26 mouse cellular contexts compared by ENCODE assay signal in genomic region chr9:70587171-70587570, GRCm38 (mm10). TPM values are rescaled to one million over a fixed set of nuclear protein-coding genes. Genes with fewer than 3 reads are reported as not detected.
DNase-seq lines count a peak whose midpoint lies in the region; ATAC-seq and TF ChIP-seq lines count a peak whose summit lies in the region.
"Had no signal": no experiment of that assay in that cellular context is flagged by ENCODE, and none has a peak within 500 bp of the region (broad histone marks: within the 10 kb centered on the region; RNA-seq: fewer than 3 reads in every experiment).

No protein-coding gene starts in this region.

- no peaks in the 10 kb centered on the region for H3K79me2 ChIP-seq in heart, adult 2 months (replicated peaks; ENCODE audit: control insufficient read depth, insufficient read depth, low read length)

- no peak for TF ChIP-seq EP300 in heart, adult 2 months (IDR thresholded peaks at IDR 0.05; ENCODE audit: insufficient read depth, low read depth, low read length)

- TF ChIP-seq CTCF in heart, adult 2 months (IDR thresholded peaks at IDR 0.05): no peak

- no peak overlapping the region for H3K27ac ChIP-seq in heart, adult 2 months
- H3K27ac ChIP-seq in liver, embryonic 12.5 days: no peak overlapping the region
- H3K27ac ChIP-seq: forebrain, embryonic 10.5 days; forebrain, embryonic 13.5 days; gastrocnemius, adult 2 months; heart, embryonic 10.5 days; heart, embryonic 13.5 days; hindbrain, embryonic 14.5 days; hindbrain, postnatal 0 days had no signal

- WGBS in heart, adult 2 months: 91% methylated on average over 5 of the region's 5 CpGs
- WGBS in liver, embryonic 12.5 days (ENCODE audit: insufficient replicate concordance): 85% methylated on average over 5 of the region's 5 CpGs

- H3K27me3 ChIP-seq in heart, adult 2 months (ENCODE audit: control insufficient read depth, insufficient read depth, low read length): no peaks in the 10 kb centered on the region
- no peaks in the 10 kb centered on the region for H3K27me3 ChIP-seq in liver, embryonic 12.5 days (replicated peaks)
- H3K27me3 ChIP-seq: forebrain, embryonic 13.5 days; heart, embryonic 13.5 days had no signal

- intact Hi-C loops in heart, adult 2 months (cut with DNase I): no loop called here
- intact Hi-C loops in left cerebral cortex, postnatal 4 days (cut with DNase I): loop anchor here (10.0 kb wide), 2 partner anchors 132 to 492 kb away; no protein-coding TSS in a partner anchor

- H3K9ac ChIP-seq in heart, adult 2 months (ENCODE audit: low read depth, low read length): no peak overlapping the region
- no peak overlapping the region for H3K9ac ChIP-seq in liver, embryonic 12.5 days
- H3K9ac ChIP-seq: forebrain, embryonic 13.5 days; heart, embryonic 13.5 days; hindbrain, embryonic 14.5 days had no signal

- peak; percentile 34 for DNase-seq in heart, adult 11 months
- DNase-seq in heart, adult 2 months: no peak
- peak; percentile 30 to 68 for DNase-seq in layer of hippocampus, adult 18-20 months (ENCODE audit: low spot score in 2 of 2)
- no peak for DNase-seq in layer of hippocampus, postnatal 10 days (ENCODE audit: low spot score in 2 of 2)
- DNase-seq in left cerebral cortex, adult 11 months (ENCODE audit: low spot score): peak; percentile 28
- no peak for DNase-seq in left cerebral cortex, postnatal 4 days
- DNase-seq in telencephalon, adult 2 months (ENCODE audit: low read depth, low spot score): peak; percentile 62
- DNase-seq: adrenal gland, adult 2 months; adrenal gland, postnatal 14 days; cerebellum, adult 11-12 months; cerebellum, adult 8-10 months; cerebellum, postnatal 14 days; gastrocnemius, adult 2 months; gastrocnemius, postnatal 14 days; heart, adult 18-20 months; heart, postnatal 14 days; heart, postnatal 4 days had no signal

- H3K4me1 ChIP-seq in heart, adult 2 months (ENCODE audit: control insufficient read depth, insufficient read depth, low read length): no peaks in the 10 kb centered on the region
- peaks cover 10% of the 10 kb centered on the region for H3K4me1 ChIP-seq in liver, embryonic 12.5 days
- H3K4me1 ChIP-seq: forebrain, embryonic 10.5 days; forebrain, embryonic 13.5 days; heart, embryonic 10.5 days; heart, embryonic 13.5 days had no signal

- H3K9me3 ChIP-seq in liver, embryonic 12.5 days (replicated peaks): no peaks in the 10 kb centered on the region
- H3K9me3 ChIP-seq: forebrain, embryonic 10.5 days; forebrain, embryonic 13.5 days; heart, embryonic 10.5 days; heart, embryonic 13.5 days had no signal

- ATAC-seq in liver, embryonic 12.5 days: no peak
- ATAC-seq: CD4-positive, CD25-positive, alpha-beta regulatory T cell, adult 4 months; forebrain, embryonic 13.5 days; forebrain, embryonic 16.5 days; hindbrain, postnatal 0 days had no signal

- H3K36me3 ChIP-seq in heart, adult 2 months (ENCODE audit: control insufficient read depth, insufficient read depth, low read length): peaks cover 7% of the 10 kb centered on the region
- peaks cover 93% of the 10 kb centered on the region for H3K36me3 ChIP-seq in liver, embryonic 12.5 days

- H3K4me2 ChIP-seq in liver, embryonic 12.5 days: no peak overlapping the region
- H3K4me2 ChIP-seq: forebrain, embryonic 13.5 days; heart, embryonic 13.5 days; hindbrain, embryonic 14.5 days had no signal

- no peak overlapping the region for H3K4me3 ChIP-seq in heart, adult 2 months
- no peak overlapping the region for H3K4me3 ChIP-seq in liver, embryonic 12.5 days
- H3K4me3 ChIP-seq: forebrain, embryonic 10.5 days; forebrain, embryonic 13.5 days; gastrocnemius, adult 2 months; heart, embryonic 10.5 days; heart, embryonic 13.5 days had no signal

- TF ChIP-seq POLR2A in heart, adult 2 months (IDR thresholded peaks at IDR 0.05; ENCODE audit: insufficient read depth, low read depth, low read length): no peak

RNA-seq across cellular contexts. Expression of gene Sltm, which starts 44.6 kb away (rescaled TPM):
- total RNA-seq in heart, adult 2 months (2021): 10 to 100 TPM; 20.9 to 21.9 TPM
- polyA plus RNA-seq in heart, adult 2 months (2012; rRNA removed): 6.4 and 8.9 TPM in 2 replicates
- total RNA-seq in layer of hippocampus, adult 18-20 months (2021): 10 to 100 TPM; 48.5 to 53.5 TPM
- 10 to 100 TPM; 48.4 to 60.3 TPM for total RNA-seq in layer of hippocampus, postnatal 10 days (2021)
- 10 to 100 TPM; 65.0 to 72.0 TPM for total RNA-seq in left cerebral cortex, postnatal 4 days (2021)
- polyA plus RNA-seq in liver, embryonic 12.5 days (2016; fragmentation: Nextera tagmentation; extraction: Ambion mirVana): 30.7 and 32.3 TPM in 2 replicates

Comparison
In these comparisons a context has a peak if more than half of its experiments do, and no peak if none do; other contexts are left out.
1. DNase-seq: peak in heart, adult 11 months (single experiment), layer of hippocampus, adult 18-20 months (2 of 2), left cerebral cortex, adult 11 months (single experiment) and telencephalon, adult 2 months (single experiment); none in heart, adult 2 months (0 of 2), layer of hippocampus, postnatal 10 days (0 of 2) and left cerebral cortex, postnatal 4 days (single experiment).